Mouse (Mus musculus): ENCODE results near the gene Mettl26. TPM values are rescaled to one million over a fixed set of nuclear protein-coding genes. Genes with fewer than 3 reads are reported as not detected.
"Not testable (repeated sequence)": the region's sequence is repeated elsewhere in the genome, so short reads cannot be mapped to it uniquely, and the experiment has no call there.

The Mettl26 gene
- polyA plus RNA-seq, 1 experiment from 2014 or later = 63.0 TPM

- H3K9me3 ChIP-seq = no peaks in the 10 kb centered on the region
- no peak for ATAC-seq (ENCODE audit: low FRiP score)
- H3K4me1 ChIP-seq (replicated peaks) = peaks cover 33% of the 10 kb centered on the region
- H3K27ac ChIP-seq = no peak overlapping the region
- H3K36me3 ChIP-seq = no peaks in the 10 kb centered on the region
- no peak overlapping the region for H3K4me3 ChIP-seq
- 87% methylated on average over 6 of the region's 6 CpGs for WGBS
- H3K9ac ChIP-seq = no peak overlapping the region
- no peak overlapping the region for H3K4me2 ChIP-seq
- H3K27me3 ChIP-seq = peaks cover 3% of the 10 kb centered on the region
These were observed 11.2 kb upstream of the Mettl26 start for GRCm38 (mm10) chr17:25863681-25864080.

DNA sequence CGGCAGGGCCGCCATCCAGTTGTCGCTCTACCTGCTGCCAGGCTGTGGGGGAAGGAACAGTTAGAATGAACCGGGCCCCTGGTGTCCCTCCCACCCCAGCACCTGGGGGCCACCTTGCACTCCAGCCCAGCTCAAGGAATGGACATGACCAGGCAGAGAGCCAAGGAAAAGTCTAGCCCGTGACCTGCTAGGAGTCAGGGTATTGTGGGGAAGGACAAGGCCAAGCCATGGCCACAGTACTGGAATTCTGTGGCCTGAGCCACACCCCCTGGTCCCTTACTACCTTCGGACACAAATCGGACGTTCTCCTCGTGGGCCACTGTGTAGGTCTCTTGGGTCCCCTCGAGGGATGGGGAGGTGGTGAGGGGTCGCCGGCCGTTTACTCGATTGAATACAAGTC, 10.6 kb upstream of the Mettl26 start:
- 93% methylated on average over 14 of the region's 14 CpGs for WGBS
- no peak for ATAC-seq (ENCODE audit: low FRiP score)

DNA sequence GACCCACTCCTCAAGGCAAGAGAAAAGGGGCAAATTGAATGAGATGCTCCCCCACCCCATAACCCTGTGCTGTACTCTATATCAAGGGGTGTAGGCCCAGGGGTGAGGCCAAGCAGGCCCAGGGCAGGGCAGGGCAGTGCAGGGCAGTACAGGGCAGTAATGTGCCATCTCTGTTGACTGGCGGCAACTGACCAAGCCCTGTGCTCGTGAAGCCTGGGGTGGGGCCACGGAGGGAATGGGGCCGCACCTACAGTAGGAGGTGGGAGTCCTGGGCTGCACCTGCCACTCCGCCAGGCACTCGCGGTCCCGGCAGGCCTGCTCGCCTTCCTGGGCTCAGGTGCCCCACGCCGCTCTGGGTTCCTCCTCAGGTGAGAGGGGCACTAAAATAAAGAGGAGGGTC, 9.6 kb upstream of the Mettl26 start:
- Histone ChIP-seq H3K27me3 (peaks cover 3% of the 10 kb centered on the region), H3K9ac (peak overlapping the region; percentile 19; the same call in 1 of the 2 replicates), H3K4me1 (replicated peaks) (peaks cover 34% of the 10 kb centered on the region), H3K9me3 (no peaks in the 10 kb centered on the region), H3K36me3 (no peaks in the 10 kb centered on the region), H3K4me2 (no peak overlapping the region), H3K27ac (no peak overlapping the region), H3K4me3 (no peak overlapping the region)
- WGBS = 96% methylated on average over 11 of the region's 11 CpGs
- ATAC-seq (ENCODE audit: low FRiP score) = no peak

More for the DNA sequence above, 10.6 kb upstream of the Mettl26 start:
- no peak overlapping the region for H3K27ac ChIP-seq
- no peak overlapping the region for H3K4me3 ChIP-seq
- no peaks in the 10 kb centered on the region for H3K9me3 ChIP-seq
- H3K4me2 ChIP-seq = no peak overlapping the region
- H3K4me1 ChIP-seq (replicated peaks) = peaks cover 38% of the 10 kb centered on the region
- H3K27me3 ChIP-seq = peaks cover 3% of the 10 kb centered on the region
- H3K36me3 ChIP-seq = no peaks in the 10 kb centered on the region
- no peak overlapping the region for H3K9ac ChIP-seq

GRCm38 (mm10) chr17:25866172-25866571, 8.7 kb upstream of the Mettl26 start:
- Histone ChIP-seq H3K4me3 (no peak overlapping the region), H3K4me2 (no peak overlapping the region), H3K27ac (no peak overlapping the region), H3K27me3 (peaks cover 3% of the 10 kb centered on the region), H3K9ac (no peak overlapping the region), H3K4me1 (replicated peaks) (peaks cover 25% of the 10 kb centered on the region), H3K9me3 (no peaks in the 10 kb centered on the region), H3K36me3 (no peaks in the 10 kb centered on the region)
- WGBS = 98% methylated on average over 3 of the region's 3 CpGs
- ATAC-seq (ENCODE audit: low FRiP score) = no peak

GRCm38 (mm10) chr17:25867509-25867835, 7.4 kb upstream of the Mettl26 start:
- peaks cover 17% of the 10 kb centered on the region for H3K4me1 ChIP-seq (replicated peaks)
- H3K9ac ChIP-seq = peak overlapping the region; percentile 86
- ATAC-seq (ENCODE audit: low FRiP score) = no peak
- peaks cover 3% of the 10 kb centered on the region for H3K27me3 ChIP-seq
- H3K4me2 ChIP-seq = peak overlapping the region; percentile 98
- no peaks in the 10 kb centered on the region for H3K9me3 ChIP-seq
- no peak overlapping the region for H3K27ac ChIP-seq
- WGBS = 22% methylated on average over 7 of the region's 7 CpGs
- H3K4me3 ChIP-seq = peak overlapping the region; percentile 66
- H3K36me3 ChIP-seq = no peaks in the 10 kb centered on the region

GRCm38 (mm10) chr17:25867836-25868600, 6.9 kb upstream of the Mettl26 start:
- WGBS = 2% methylated on average over 42 of the region's 42 CpGs
- Histone ChIP-seq H3K27ac (peak overlapping the region; percentile 49; the same call in 1 of the 2 replicates), H3K27me3 (peaks cover 3% of the 10 kb centered on the region), H3K4me3 (peak overlapping the region; percentile 66), H3K4me1 (replicated peaks) (peaks cover 17% of the 10 kb centered on the region), H3K9ac (peak overlapping the region; percentile 86), H3K4me2 (peak overlapping the region; percentile 98), H3K36me3 (no peaks in the 10 kb centered on the region), H3K9me3 (no peaks in the 10 kb centered on the region)
- ATAC-seq (ENCODE audit: low FRiP score) = peak; percentile 43

- Histone ChIP-seq H3K4me1 (replicated peaks) (peaks cover 18% of the 10 kb centered on the region), H3K9me3 (no peaks in the 10 kb centered on the region), H3K4me2 (peak within 1 kb of the TSS; percentile 98), H3K4me3 (peak within 1 kb of the TSS; percentile 66), H3K9ac (peak within 1 kb of the TSS; percentile 86), H3K27ac (peak within 1 kb of the TSS; percentile 49), H3K36me3 (no peaks in the 10 kb centered on the region), H3K27me3 (peaks cover 3% of the 10 kb centered on the region)
- WGBS = 0% methylated on average over 24 of the region's 24 CpGs
- peak; percentile 83 for ATAC-seq (ENCODE audit: low FRiP score)
These were observed 6.2 kb upstream of the Mettl26 start, which contains the start of gene Mcrip2 for GRCm38 (mm10) chr17:25868601-25869191. Gene Mcrip2, minus strand, starts transcription at chr17:25868764.

GRCm38 (mm10) chr17:25869498-25869897, 5.4 kb upstream of the Mettl26 start:
- no peak for ATAC-seq (ENCODE audit: low FRiP score)
- 89% methylated on average over 8 of the region's 8 CpGs for WGBS

DNA sequence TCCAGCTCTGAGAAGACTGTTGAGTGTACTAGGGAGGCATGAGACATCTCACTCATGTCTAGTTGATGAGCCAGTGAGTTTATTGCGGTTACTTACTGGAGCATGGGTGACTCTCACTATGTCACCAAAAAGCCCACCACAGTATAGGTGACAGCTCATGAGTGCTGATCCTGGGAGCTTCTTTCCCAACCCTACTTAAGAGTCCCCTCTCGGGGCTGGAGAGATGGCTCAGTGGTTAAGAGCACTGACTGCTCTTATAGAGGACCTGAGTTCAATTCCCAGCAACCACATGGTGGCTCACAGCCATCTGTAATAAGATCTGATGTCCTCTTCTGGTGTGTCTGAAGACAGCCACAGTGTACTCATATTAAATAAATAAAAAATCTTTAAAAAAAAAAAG, 4.9 kb upstream of the Mettl26 start:
- no peak overlapping the region for H3K4me2 ChIP-seq
- peaks cover 26% of the 10 kb centered on the region for H3K4me1 ChIP-seq (replicated peaks)
- WGBS = 86% methylated on average over 2 of the region's 2 CpGs

More at GRCm38 (mm10) chr17:25869498-25869897, 5.4 kb upstream of the Mettl26 start:
- Histone ChIP-seq H3K4me1 (replicated peaks) (peaks cover 26% of the 10 kb centered on the region), H3K4me3 (no peak overlapping the region), H3K9me3 (no peaks in the 10 kb centered on the region), H3K9ac (no peak overlapping the region), H3K4me2 (no peak overlapping the region), H3K27me3 (peaks cover 3% of the 10 kb centered on the region), H3K27ac (no peak overlapping the region), H3K36me3 (no peaks in the 10 kb centered on the region)

GRCm38 (mm10) chr17:25871566-25871965, 3.3 kb upstream of the Mettl26 start:
- not testable (repeated sequence) for H3K9ac ChIP-seq; H3K36me3 ChIP-seq; H3K4me3 ChIP-seq; H3K27ac ChIP-seq; H3K9me3 ChIP-seq; H3K27me3 ChIP-seq; ATAC-seq (ENCODE audit: low FRiP score); H3K4me2 ChIP-seq
- H3K4me1 ChIP-seq (replicated peaks) = peaks cover 35% of the 10 kb centered on the region

More for the DNA sequence above, 4.9 kb upstream of the Mettl26 start:
- Histone ChIP-seq H3K4me3 (no peak overlapping the region), H3K27me3 (peaks cover 3% of the 10 kb centered on the region), H3K9me3 (no peaks in the 10 kb centered on the region), H3K9ac (no peak overlapping the region), H3K27ac (no peak overlapping the region), H3K36me3 (no peaks in the 10 kb centered on the region)
- no peak for ATAC-seq (ENCODE audit: low FRiP score)

DNA sequence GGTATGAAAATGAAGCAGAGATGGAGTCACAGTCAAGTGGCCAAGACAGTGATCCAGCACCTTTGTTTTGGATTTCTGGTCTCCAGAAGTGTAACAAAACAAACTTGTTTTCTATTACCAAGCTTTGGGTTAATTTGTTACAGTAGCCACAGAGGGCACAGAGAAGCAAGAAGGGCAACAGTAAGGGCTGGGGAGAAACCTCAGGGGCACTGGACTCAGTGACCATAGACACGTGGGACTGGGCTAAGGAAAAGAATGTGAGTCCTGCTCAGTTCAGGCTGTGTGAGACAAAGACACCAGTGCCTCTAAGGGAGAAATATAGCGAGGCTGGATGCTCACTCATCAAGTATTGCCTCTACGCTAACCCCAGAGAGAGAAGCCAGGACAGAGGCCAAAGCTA, 2.2 kb upstream of the Mettl26 start:
- Histone ChIP-seq H3K9ac (no peak overlapping the region), H3K36me3 (peaks cover 1% of the 10 kb centered on the region), H3K9me3 (no peaks in the 10 kb centered on the region), H3K4me2 (no peak overlapping the region), H3K27me3 (peaks cover under 1% of the 10 kb centered on the region; the same call in 1 of the 2 replicates), H3K27ac (no peak overlapping the region), H3K4me1 (replicated peaks) (peaks cover 39% of the 10 kb centered on the region), H3K4me3 (no peak overlapping the region)
- ATAC-seq (ENCODE audit: low FRiP score) = no peak
- 84% methylated on average over 3 of the region's 3 CpGs for WGBS

- H3K4me2 ChIP-seq = peak overlapping the region; percentile 96
- H3K9me3 ChIP-seq = no peaks in the 10 kb centered on the region
- H3K27ac ChIP-seq = peak overlapping the region; percentile 97
- no peak for ATAC-seq (ENCODE audit: low FRiP score)
- peaks cover 35% of the 10 kb centered on the region for H3K4me1 ChIP-seq (replicated peaks)
- H3K27me3 ChIP-seq = no peaks in the 10 kb centered on the region
- WGBS = 79% methylated on average over 11 of the region's 11 CpGs
- peak overlapping the region; percentile 87 for H3K9ac ChIP-seq
- peaks cover 10% of the 10 kb centered on the region for H3K36me3 ChIP-seq
- H3K4me3 ChIP-seq = peak overlapping the region; percentile 80
These were observed 1.3 kb upstream of the Mettl26 start for GRCm38 (mm10) chr17:25873405-25874147.

Data from hindbrain, embryonic 13.5 days (tissue).